Mouse (Mus musculus) cerebellum, adult 9-11 months (tissue): ENCODE data around the gene Cyp2c66.
"Not testable (repeated sequence)": the region's sequence is repeated elsewhere in the genome, so short reads cannot be mapped to it uniquely, and the experiment has no call there.

Experiments used
- DNase-seq: peaks from one replicate; pipeline ENCODE4 v3.0.0; 2022

Cyp2c66 gene

DNA sequence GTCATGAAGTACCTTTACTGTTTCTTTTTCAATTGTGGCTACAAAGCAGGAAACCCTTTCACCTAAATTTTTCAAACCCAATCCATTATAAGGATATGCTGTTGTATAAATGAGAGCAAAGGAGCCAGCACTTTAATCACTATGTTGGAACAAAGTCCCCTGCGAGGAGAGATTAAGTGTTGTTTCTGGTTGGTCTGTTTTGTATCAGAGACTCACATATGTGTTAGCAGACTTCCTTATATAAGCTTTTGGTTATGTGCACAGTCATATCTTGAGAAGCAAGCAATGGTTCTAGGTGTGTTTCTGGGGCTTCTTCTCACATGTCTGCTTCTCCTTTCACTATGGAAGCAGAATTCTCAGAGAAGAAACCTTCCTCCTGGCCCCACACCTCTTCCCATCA is at the start of gene Cyp2c66:
Gene Cyp2c66, plus strand, starts transcription at position 255 of the 400 bp plus-strand sequence.
- DNase-seq: no peak

DNA sequence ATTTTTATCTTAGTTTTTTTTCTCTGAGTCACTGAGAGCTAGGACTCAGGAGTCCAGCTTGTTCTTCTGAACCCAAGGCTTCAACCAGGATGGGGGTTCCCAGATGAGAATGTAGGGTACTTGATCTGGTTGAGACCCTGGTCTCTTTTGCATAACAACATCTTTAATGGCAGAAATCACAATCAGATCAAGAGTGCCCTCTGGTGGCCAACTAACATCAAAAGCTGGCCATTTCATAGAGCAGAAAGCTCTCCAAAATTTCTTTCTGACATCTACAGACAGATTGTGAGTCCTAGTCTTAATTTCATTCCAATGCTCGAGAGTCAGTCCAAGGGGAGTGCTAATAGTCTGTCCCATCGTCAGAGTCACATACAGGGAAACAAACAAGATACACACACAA is 14.9 kb upstream of the Cyp2c66 start:
- not testable (repeated sequence) for DNase-seq

DNA sequence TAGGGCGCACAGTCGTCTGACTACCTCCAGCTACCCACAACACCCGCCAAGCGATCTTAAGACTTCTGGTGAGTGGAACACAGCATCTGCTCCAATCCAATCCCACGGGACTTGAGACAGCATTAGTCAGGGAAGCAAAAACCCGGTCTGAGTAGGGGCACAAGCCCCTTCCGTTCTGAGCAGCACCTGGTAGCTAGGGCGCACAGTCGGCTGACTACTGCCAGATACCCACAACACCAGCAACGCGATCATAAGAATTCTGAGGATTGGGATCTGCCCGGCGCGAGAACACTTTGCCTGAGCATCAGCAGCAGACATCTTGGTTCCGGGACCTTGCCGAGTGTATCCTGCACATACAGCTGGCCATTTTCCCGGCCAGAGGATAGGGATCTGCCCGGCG is 43.1 kb downstream of the Cyp2c66 start:
- DNase-seq: not testable (repeated sequence)
